Mouse (Mus musculus) lung, postnatal 0 days (tissue): ENCODE results near the gene Pnkd. TPM values are rescaled to one million over a fixed set of nuclear protein-coding genes. Genes with fewer than 3 reads are reported as not detected.
A peak's percentile ranks its signal among the peaks of the same experiment; 100 is the strongest.

ENCODE experiments used
- ATAC-seq: fragments of 200-750 bp; cut with Nextera tagmentation; 2 replicates; pipeline ENCODE4 v1.8.0; 2017; ENCODE audit warnings: moderate library complexity
- DNase-seq: peaks from one replicate; pipeline ENCODE4 v3.0.0-alpha.2; 2016; ENCODE audit warnings: low spot score
- H3K27ac ChIP-seq: fragments of 300-500 bp; sonication (generic); 2 replicates; pipeline ENCODE4 v1.5.1; 2014; ENCODE audit warnings: antibody characterized with exemption, mild to moderate bottlenecking, low read length, mixed read lengths
- H3K27me3 ChIP-seq: fragments of 300-500 bp; sonication (generic); replicated peaks from 2 replicates; pipeline ENCODE4 v1.6.1; 2014; ENCODE audit warnings: low read length, mixed read lengths; ENCODE audit not compliant: insufficient read depth
- H3K36me3 ChIP-seq: fragments of 300-500 bp; sonication (generic); 2 replicates; pipeline ENCODE4 v1.6.1; 2014; ENCODE audit warnings: low read length, mixed read lengths; ENCODE audit not compliant: insufficient read depth
- H3K4me1 ChIP-seq: fragments of 300-500 bp; sonication (generic); 2 replicates; pipeline ENCODE4 v1.6.1; 2014; ENCODE audit warnings: antibody characterized with exemption, low read depth, low read length, mixed read lengths; ENCODE audit not compliant: insufficient read depth
- H3K4me2 ChIP-seq: fragments of 300-500 bp; sonication (generic); replicated peaks from 2 replicates; pipeline ENCODE4 v1.6.1; 2014; ENCODE audit warnings: low read depth, mild to moderate bottlenecking, low read length, moderate library complexity, mixed read lengths
- H3K4me3 ChIP-seq: fragments of 300-500 bp; sonication (generic); 2 replicates; pipeline ENCODE4 v1.5.1; 2014; ENCODE audit warnings: low read depth, low read length
- H3K9ac ChIP-seq: fragments of 300-500 bp; sonication (generic); replicated peaks from 2 replicates; pipeline ENCODE4 v1.6.1; 2014; ENCODE audit warnings: low read depth, mild to moderate bottlenecking
- H3K9me3 ChIP-seq: fragments of 300-500 bp; sonication (generic); 2 replicates; pipeline ENCODE4 v1.6.1; 2016; ENCODE audit warnings: low read length, mixed read lengths
- CTCF ChIP-seq: IDR thresholded peaks from 2 replicates; pipeline ENCODE4 v1.5.1; 2016; ENCODE audit warnings: antibody characterized with exemption, mild to moderate bottlenecking
- EP300 ChIP-seq: IDR thresholded peaks from 2 replicates; pipeline ENCODE4 v1.6.1; 2016; ENCODE audit warnings: antibody characterized with exemption, mild to moderate bottlenecking, control low read depth
- WGBS: fragments of 180-500 bp; shearing (Covaris S2); extraction: QIAGEN DNeasy Blood & Tissue Kit; methylation state at CpG from one replicate; pipeline ENCODE4 v1.1.7; 2014; 5-methylcytosine and 5-hydroxymethylcytosine counted together
- polyA plus RNA-seq: library from polyadenylated mRNA; unstranded; fragments of >200 nt; fragmentation: Nextera tagmentation; extraction: Ambion mirVana; gene quantifications from 2 replicates; pipeline ENCODE4 v1.2.1, GENCODE M21; 2015

The Pnkd gene
- polyA plus RNA-seq, 1 experiment from 2014 or later = 88.7 TPM

GRCm38 (mm10) chr1:74373372-74373771 is 88.6 kb downstream of the Pnkd start:
- Histone ChIP-seq H3K4me1 (no peaks in the 10 kb centered on the region), H3K4me2 (no peak overlapping the region), H3K27me3 (no peaks in the 10 kb centered on the region), H3K4me3 (no peak overlapping the region), H3K9ac (no peak overlapping the region), H3K9me3 (no peaks in the 10 kb centered on the region), H3K36me3 (no peaks in the 10 kb centered on the region), H3K27ac (no peak overlapping the region)
- no peak for DNase-seq
- 46% methylated on average over 4 of the region's 4 CpGs for WGBS
- no peak for ATAC-seq
- TF ChIP-seq EP300 = no peak

GRCm38 (mm10) chr1:74374980-74375379 is 90.2 kb downstream of the Pnkd start, which contains the start of gene Slc11a1:
Gene Slc11a1, plus strand, starts transcription at chr1:74375195.
- Histone ChIP-seq H3K9me3 (no peaks in the 10 kb centered on the region), H3K27me3 (no peaks in the 10 kb centered on the region), H3K27ac (no peak within 1 kb of the TSS), H3K4me1 (no peaks in the 10 kb centered on the region), H3K36me3 (no peaks in the 10 kb centered on the region), H3K9ac (no peak within 1 kb of the TSS), H3K4me2 (no peak within 1 kb of the TSS), H3K4me3 (no peak within 1 kb of the TSS)
- DNase-seq = peak; percentile 42
- ATAC-seq = peak; percentile 23; the same call in 1 of the 2 replicates
- TF ChIP-seq EP300 (no peak), CTCF (no peak)
- WGBS = 63% methylated on average over 8 of the region's 8 CpGs

GRCm38 (mm10) chr1:74375561-74375960 is 90.8 kb downstream of the Pnkd start:
- no peak overlapping the region for H3K9ac ChIP-seq
- H3K4me2 ChIP-seq = no peak overlapping the region
- H3K9me3 ChIP-seq = no peaks in the 10 kb centered on the region
- 72% methylated on average over 10 of the region's 10 CpGs for WGBS
- no peaks in the 10 kb centered on the region for H3K27me3 ChIP-seq
- DNase-seq = no peak
- H3K36me3 ChIP-seq = no peaks in the 10 kb centered on the region
- ATAC-seq = no peak
- no peak overlapping the region for H3K27ac ChIP-seq
- no peak for TF ChIP-seq EP300
- no peak for TF ChIP-seq CTCF
- H3K4me3 ChIP-seq = no peak overlapping the region
- H3K4me1 ChIP-seq = no peaks in the 10 kb centered on the region

- Histone ChIP-seq H3K36me3 (no peaks in the 10 kb centered on the region), H3K9ac (no peak overlapping the region), H3K27me3 (no peaks in the 10 kb centered on the region), H3K27ac (no peak overlapping the region), H3K4me3 (no peak overlapping the region), H3K4me1 (no peaks in the 10 kb centered on the region), H3K9me3 (no peaks in the 10 kb centered on the region), H3K4me2 (no peak overlapping the region)
- WGBS = 84% methylated on average over 4 of the region's 4 CpGs
- DNase-seq (no peak), ATAC-seq (no peak)
- no peak for TF ChIP-seq CTCF
- TF ChIP-seq EP300 = no peak
Measured at GRCm38 (mm10) chr1:74376396-74376795, 91.7 kb downstream of the Pnkd start.

GRCm38 (mm10) chr1:74379058-74379504 is 94.4 kb downstream of the Pnkd start:
- ATAC-seq = no peak
- WGBS = 81% methylated on average over 7 of the region's 7 CpGs

GRCm38 (mm10) chr1:74380484-74380883 is 95.8 kb downstream of the Pnkd start:
- no peaks in the 10 kb centered on the region for H3K9me3 ChIP-seq
- WGBS = 69% methylated on average over 5 of the region's 5 CpGs
- no peaks in the 10 kb centered on the region for H3K36me3 ChIP-seq
- H3K27ac ChIP-seq = no peak overlapping the region
- no peaks in the 10 kb centered on the region for H3K27me3 ChIP-seq
- no peaks in the 10 kb centered on the region for H3K4me1 ChIP-seq
- no peak overlapping the region for H3K4me3 ChIP-seq
- H3K4me2 ChIP-seq = no peak overlapping the region
- no peak overlapping the region for H3K9ac ChIP-seq
- DNase-seq (no peak), ATAC-seq (no peak)
- TF ChIP-seq EP300 (no peak), CTCF (no peak)

More at GRCm38 (mm10) chr1:74379058-74379504, 94.4 kb downstream of the Pnkd start:
- H3K9me3 ChIP-seq = no peaks in the 10 kb centered on the region
- no peak overlapping the region for H3K4me3 ChIP-seq
- no peak overlapping the region for H3K4me2 ChIP-seq
- H3K4me1 ChIP-seq = no peaks in the 10 kb centered on the region
- no peak overlapping the region for H3K9ac ChIP-seq
- TF ChIP-seq CTCF (no peak), EP300 (no peak)
- no peaks in the 10 kb centered on the region for H3K27me3 ChIP-seq
- no peaks in the 10 kb centered on the region for H3K36me3 ChIP-seq
- DNase-seq = no peak
- no peak overlapping the region for H3K27ac ChIP-seq

GRCm38 (mm10) chr1:74381588-74382021 is 96.9 kb downstream of the Pnkd start:
- no peaks in the 10 kb centered on the region for H3K36me3 ChIP-seq
- H3K9ac ChIP-seq = no peak overlapping the region
- no peak overlapping the region for H3K27ac ChIP-seq
- H3K9me3 ChIP-seq = no peaks in the 10 kb centered on the region
- 81% methylated on average over 10 of the region's 10 CpGs for WGBS
- H3K4me3 ChIP-seq = no peak overlapping the region
- ATAC-seq (no peak), DNase-seq (no peak)
- H3K4me2 ChIP-seq = no peak overlapping the region
- no peaks in the 10 kb centered on the region for H3K27me3 ChIP-seq
- no peaks in the 10 kb centered on the region for H3K4me1 ChIP-seq
- TF ChIP-seq CTCF (no peak), EP300 (no peak)
